Mouse (Mus musculus): ENCODE results near the gene Rufy1.
"Not testable (repeated sequence)": the region's sequence is repeated elsewhere in the genome, so short reads cannot be mapped to it uniquely, and the experiment has no call there.

Rufy1 gene

GRCm38 (mm10) chr11:50430277-50431133 lies at the start of gene Rufy1:
Gene Rufy1, minus strand, starts transcription at chr11:50431125.
- peak; percentile 75 for DNase-seq (ENCODE audit: low read depth, low spot score)

GRCm38 (mm10) chr11:50478072-50478471 lies 47.1 kb upstream of the Rufy1 start:
- no peak for DNase-seq (ENCODE audit: low read depth, low spot score)

GRCm38 (mm10) chr11:50477486-50478070 lies 46.7 kb upstream of the Rufy1 start:
- no peak for DNase-seq (ENCODE audit: low read depth, low spot score)

- DNase-seq (ENCODE audit: low read depth, low spot score), result no peak
These were observed 46.0 kb upstream of the Rufy1 start for GRCm38 (mm10) chr11:50476971-50477370.

GRCm38 (mm10) chr11:50473933-50474332 lies 43.0 kb upstream of the Rufy1 start:
- no peak for DNase-seq (ENCODE audit: low read depth, low spot score)

- no peak for DNase-seq (ENCODE audit: low read depth, low spot score)
These were observed 41.4 kb upstream of the Rufy1 start for GRCm38 (mm10) chr11:50472161-50472939.

- DNase-seq (ENCODE audit: low read depth, low spot score), result no peak
These were observed 30.6 kb upstream of the Rufy1 start for GRCm38 (mm10) chr11:50461481-50461880.

- DNase-seq (ENCODE audit: low read depth, low spot score), result no peak
These were observed 28.3 kb upstream of the Rufy1 start for GRCm38 (mm10) chr11:50459250-50459649.

- no peak for DNase-seq (ENCODE audit: low read depth, low spot score)
These were observed 26.4 kb upstream of the Rufy1 start for GRCm38 (mm10) chr11:50457111-50457911.

GRCm38 (mm10) chr11:50456455-50456854 lies 25.5 kb upstream of the Rufy1 start:
- DNase-seq (ENCODE audit: low read depth, low spot score), result no peak

GRCm38 (mm10) chr11:50454934-50455333 lies 24.0 kb upstream of the Rufy1 start:
- no peak for DNase-seq (ENCODE audit: low read depth, low spot score)

- DNase-seq (ENCODE audit: low read depth, low spot score), result peak; percentile 29
These were observed 19.3 kb upstream of the Rufy1 start for GRCm38 (mm10) chr11:50450236-50450635.

GRCm38 (mm10) chr11:50448163-50448562 lies 17.2 kb upstream of the Rufy1 start:
- not testable (repeated sequence) for DNase-seq (ENCODE audit: low read depth, low spot score)

GRCm38 (mm10) chr11:50443259-50444065 lies 12.5 kb upstream of the Rufy1 start:
- DNase-seq (ENCODE audit: low read depth, low spot score), result peak; percentile 45

GRCm38 (mm10) chr11:50441637-50442036 lies 10.7 kb upstream of the Rufy1 start:
- DNase-seq (ENCODE audit: low read depth, low spot score), result no peak

- DNase-seq (ENCODE audit: low read depth, low spot score), result no peak
These were observed 9.8 kb upstream of the Rufy1 start for GRCm38 (mm10) chr11:50440691-50441090.

- no peak for DNase-seq (ENCODE audit: low read depth, low spot score)
These were observed 8.9 kb upstream of the Rufy1 start for GRCm38 (mm10) chr11:50439857-50440256.

GRCm38 (mm10) chr11:50432896-50433295 lies 2.0 kb upstream of the Rufy1 start:
- DNase-seq (ENCODE audit: low read depth, low spot score), result no peak

- DNase-seq (ENCODE audit: low read depth, low spot score), result no peak
These were observed 1.1 kb upstream of the Rufy1 start for GRCm38 (mm10) chr11:50432069-50432440.
